Mouse (Mus musculus): Measurements from ENCODE around the gene Iqcf6. TPM values are rescaled to one million over a fixed set of nuclear protein-coding genes. Genes with fewer than 3 reads are reported as not detected.
A peak's percentile ranks its signal among the peaks of the same experiment; 100 is the strongest.

Gene Iqcf6
- total RNA-seq, 4 experiments from 2014 or later, result not detected

- no peak for DNase-seq (ENCODE audit: low spot score)
These were observed 30.4 kb downstream of the Iqcf6 start for GRCm38 (mm10) chr9:106656820-106657219.

GRCm38 (mm10) chr9:106657592-106657991, 31.2 kb downstream of the Iqcf6 start:
- no peak for DNase-seq (ENCODE audit: low spot score)

GRCm38 (mm10) chr9:106659441-106659840, 33.1 kb downstream of the Iqcf6 start:
- DNase-seq (ENCODE audit: low spot score), result no peak

- DNase-seq (ENCODE audit: low spot score), result no peak
These were observed 33.6 kb downstream of the Iqcf6 start for GRCm38 (mm10) chr9:106659935-106660334.

GRCm38 (mm10) chr9:106663200-106663599, 36.8 kb downstream of the Iqcf6 start:
- DNase-seq (ENCODE audit: low spot score), result no peak

GRCm38 (mm10) chr9:106664433-106664832, 38.1 kb downstream of the Iqcf6 start:
- no peak for DNase-seq (ENCODE audit: low spot score)

DNA sequence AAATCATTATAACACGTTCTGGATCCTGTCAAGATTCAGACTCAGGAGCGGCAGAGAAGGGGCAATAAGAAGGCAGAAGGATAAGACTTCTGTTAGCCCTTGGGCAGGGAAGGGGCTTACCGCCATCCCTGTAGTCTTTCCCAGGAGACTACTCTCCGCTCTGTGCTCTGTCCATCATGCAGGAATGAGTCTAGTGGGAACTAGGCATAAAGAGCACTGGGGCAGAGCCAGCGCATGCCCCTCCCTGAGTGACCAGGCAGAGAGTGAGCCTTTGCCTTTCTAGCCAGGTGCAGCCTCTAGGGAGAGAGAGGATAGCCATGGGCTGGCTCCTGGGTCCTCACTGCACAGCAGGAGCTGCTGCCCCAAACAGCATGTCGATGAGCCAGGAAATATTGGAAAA, 38.5 kb downstream of the Iqcf6 start:
- no peak for DNase-seq (ENCODE audit: low spot score)

GRCm38 (mm10) chr9:106673860-106674259, 47.5 kb downstream of the Iqcf6 start:
- no peak for DNase-seq (ENCODE audit: low spot score)

DNA sequence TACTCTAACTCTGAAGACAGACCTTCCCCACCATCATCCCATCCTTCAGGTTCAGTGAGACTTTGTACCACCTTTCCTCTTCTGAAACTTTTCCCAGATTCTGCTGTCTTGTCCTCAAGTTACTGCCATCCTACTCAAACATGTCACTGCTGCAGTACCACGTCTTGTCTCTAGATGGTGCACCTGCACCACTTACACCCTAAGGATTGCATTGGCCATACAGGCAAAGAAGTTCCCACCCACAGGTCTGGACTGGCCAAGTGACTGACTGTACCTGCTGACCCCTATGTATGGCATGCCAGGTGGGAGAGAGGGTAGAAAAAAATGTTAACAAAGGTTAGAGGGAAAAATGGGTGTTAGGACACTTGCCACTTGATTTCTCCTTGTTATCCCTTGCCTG, 49.1 kb downstream of the Iqcf6 start:
- DNase-seq (ENCODE audit: low spot score), result peak; percentile 87

GRCm38 (mm10) chr9:106675965-106676364, 49.6 kb downstream of the Iqcf6 start:
- no peak for DNase-seq (ENCODE audit: low spot score)

GRCm38 (mm10) chr9:106676571-106676970, 50.2 kb downstream of the Iqcf6 start:
- no peak for DNase-seq (ENCODE audit: low spot score)

Other genes with a start within 250 kb of the Iqcf6 start
- gene Rpl29, start 197.1 kb upstream of the Iqcf6 start, total RNA-seq (2022), result 100 to 1,000 TPM; 256 to 304 (median 274) TPM
- gene Acy1, start 188.3 kb upstream of the Iqcf6 start, total RNA-seq (2022), result 10 to 100 TPM; 23.1 to 28.9 (median 25.7) TPM
- gene Abhd14b, start 179.1 kb upstream of the Iqcf6 start, total RNA-seq (2022), result 10 to 100 TPM in 2 of 4 experiments, 1 to 10 TPM in 2; 6.0 to 11.8 (median 9.6) TPM
- gene Abhd14a, start 178.9 kb upstream of the Iqcf6 start, total RNA-seq (2022), result 10 to 100 TPM; 17.5 to 20.6 (median 19.5) TPM
- 10 to 100 TPM; 72.2 to 76.0 (median 74.5) TPM for gene Pcbp4, start 173.3 kb upstream of the Iqcf6 start, total RNA-seq (2022)
- under 1 TPM in 1 of 4 experiments, not detected in 3; 0.19 TPM for gene Gpr62, start 160.6 kb upstream of the Iqcf6 start, total RNA-seq (2022)
- 10 to 100 TPM; 22.5 to 28.3 (median 24.1) TPM for gene Rrp9, start 150.6 kb upstream of the Iqcf6 start, total RNA-seq (2022)
- gene Parp3, start 149.6 kb upstream of the Iqcf6 start, total RNA-seq (2022), result 10 to 100 TPM; 32.5 to 56.0 (median 41.7) TPM
- not detected for gene Iqcf1, start 126.6 kb upstream of the Iqcf6 start, total RNA-seq (2022)
- not detected for gene Iqcf5, start 112.0 kb upstream of the Iqcf6 start, total RNA-seq (2022)
- gene Iqcf3, start 65.0 kb upstream of the Iqcf6 start, total RNA-seq (2022), result not detected
- not detected for gene Iqcf4, start 55.6 kb upstream of the Iqcf6 start, total RNA-seq (2022)
- not detected for gene Grm2, start 29.5 kb downstream of the Iqcf6 start, total RNA-seq (2022)
- gene Tex264, start 59.3 kb downstream of the Iqcf6 start, total RNA-seq (2022), result 10 to 100 TPM; 46.0 to 53.2 (median 47.4) TPM
- 10 to 100 TPM; 10.3 to 11.1 (median 10.7) TPM for gene Rad54l2, start 162.6 kb downstream of the Iqcf6 start, total RNA-seq (2022)
- gene Dcaf1, start 195.3 kb downstream of the Iqcf6 start, total RNA-seq (2022), result 10 to 100 TPM; 23.9 to 30.7 (median 25.3) TPM

Data from heart, adult 8-10 months (tissue).